Mouse (Mus musculus) erythroblast, embryonic 14.5 days (primary cell): ENCODE results near the gene Chst8. TPM values are rescaled to one million over a fixed set of nuclear protein-coding genes. Genes with fewer than 3 reads are reported as not detected.

Experiments
- H3K27me3 ChIP-seq: 2 replicates; pipeline ENCODE4 v1.6.1; 2012; ENCODE audit warnings: inconsistent platforms; ENCODE audit not compliant: control insufficient read depth
- H3K36me3 ChIP-seq: 2 replicates; pipeline ENCODE4 v1.6.1; 2012; ENCODE audit warnings: mild to moderate bottlenecking, inconsistent platforms; ENCODE audit not compliant: control insufficient read depth
- H3K4me1 ChIP-seq: 2 replicates; pipeline ENCODE4 v1.6.1; 2012; ENCODE audit warnings: inconsistent platforms; ENCODE audit not compliant: control insufficient read depth
- H3K4me3 ChIP-seq: replicated peaks from 2 replicates; pipeline ENCODE3; 2012; ENCODE audit warnings: moderate library complexity, mild to moderate bottlenecking, inconsistent platforms
- H3K9me3 ChIP-seq: 2 replicates; pipeline ENCODE4 v1.6.1; 2012; ENCODE audit warnings: low read length, inconsistent platforms, mixed read lengths; ENCODE audit not compliant: control insufficient read depth
- GATA1 ChIP-seq: IDR thresholded peaks from 2 replicates; pipeline ENCODE4 v1.6.1; 2012; ENCODE audit warnings: low read length, inconsistent platforms, mixed read lengths
- TAL1 ChIP-seq: IDR thresholded peaks from 3 replicates; pipeline ENCODE4 v1.6.1; 2012; ENCODE audit warnings: low read length, inconsistent platforms, mixed read lengths
- polyA plus RNA-seq: library from polyadenylated mRNA; stranded (reverse); fragments of >175 nt; gene quantifications from 2 replicates; pipeline ENCODE4 v1.2.3, GENCODE M21; 2012

Gene Chst8
- polyA plus RNA-seq, 1 experiment, result not detected

DNA sequence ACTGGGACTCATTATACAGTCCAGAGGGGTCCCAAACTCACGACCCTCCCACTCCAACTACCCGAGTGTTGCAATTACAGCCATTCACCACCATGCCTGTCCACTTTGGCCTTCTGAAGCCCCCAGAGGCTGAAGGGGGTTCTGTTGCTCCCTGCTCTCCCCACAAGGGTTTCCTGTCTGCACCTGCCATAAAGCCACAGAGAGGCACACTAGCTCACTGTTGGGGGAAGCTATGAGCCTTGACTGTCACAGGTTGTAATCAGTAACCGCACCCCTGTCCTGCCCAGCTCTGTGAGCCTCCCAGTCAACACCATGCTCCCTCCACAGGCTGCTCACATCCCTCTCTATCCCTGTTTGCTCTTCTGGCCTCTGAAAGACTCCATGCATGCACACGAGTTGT is 64.0 kb downstream of the Chst8 start:
- H3K36me3 ChIP-seq, result no peaks in the 10 kb centered on the region
- no peaks in the 10 kb centered on the region for H3K27me3 ChIP-seq
- no peak for TF ChIP-seq GATA1
- TF ChIP-seq TAL1, result no peak
- no peak overlapping the region for H3K4me3 ChIP-seq
- H3K4me1 ChIP-seq, result no peaks in the 10 kb centered on the region
- peaks cover 6% of the 10 kb centered on the region for H3K9me3 ChIP-seq

- Histone ChIP-seq H3K4me1 (no peaks in the 10 kb centered on the region), H3K27me3 (no peaks in the 10 kb centered on the region), H3K9me3 (peaks cover 2% of the 10 kb centered on the region; the same call in 1 of the 2 replicates), H3K4me3 (no peak overlapping the region), H3K36me3 (no peaks in the 10 kb centered on the region)
- no peak for TF ChIP-seq TAL1
- TF ChIP-seq GATA1, result no peak
Measured at GRCm38 (mm10) chr7:34747661-34748060, 64.8 kb downstream of the Chst8 start.

DNA sequence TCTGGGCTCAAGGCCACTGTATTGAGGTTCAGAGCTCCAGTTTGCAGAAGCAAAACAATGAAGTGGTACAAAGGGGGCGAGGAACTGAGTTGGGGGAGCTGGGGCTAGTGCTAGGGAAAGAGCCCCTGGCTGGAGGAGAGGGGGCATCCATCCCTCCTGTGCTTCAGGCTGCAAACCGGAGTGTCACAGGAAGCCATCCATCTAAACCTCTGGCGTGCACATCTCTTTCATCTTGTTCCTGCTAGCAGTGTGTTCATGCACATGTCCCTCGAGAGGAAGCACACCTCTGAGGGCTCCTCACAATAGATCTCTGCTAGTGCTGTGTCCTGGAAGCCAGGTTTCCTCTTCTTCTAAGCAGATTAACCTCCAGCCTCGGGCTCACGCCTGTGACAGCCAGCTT is 65.9 kb downstream of the Chst8 start:
- Histone ChIP-seq H3K36me3 (no peaks in the 10 kb centered on the region), H3K4me3 (no peak overlapping the region), H3K9me3 (peaks cover 2% of the 10 kb centered on the region; the same call in 1 of the 2 replicates), H3K27me3 (no peaks in the 10 kb centered on the region), H3K4me1 (no peaks in the 10 kb centered on the region)
- TF ChIP-seq TAL1 (no peak), GATA1 (no peak)

DNA sequence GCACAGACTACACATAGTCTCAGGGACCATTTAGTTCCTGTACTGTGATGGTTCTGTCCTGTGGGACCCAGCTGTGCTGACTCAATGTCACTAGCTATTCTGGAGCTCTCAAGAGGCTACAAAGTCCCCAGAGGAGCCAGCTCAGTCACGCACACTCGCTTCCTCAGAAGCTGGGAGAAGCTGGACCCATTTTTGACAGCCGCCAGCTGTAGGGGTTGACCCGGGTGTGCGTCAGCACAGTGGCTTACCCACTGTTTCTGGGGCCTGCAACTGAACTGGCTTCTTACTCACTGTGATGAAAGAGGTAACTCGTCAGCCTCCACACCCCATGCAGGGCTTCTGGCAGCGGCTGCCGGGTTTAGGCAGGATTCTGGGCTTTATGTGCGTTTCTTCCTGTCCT is 66.3 kb downstream of the Chst8 start:
- no peaks in the 10 kb centered on the region for H3K27me3 ChIP-seq
- no peak for TF ChIP-seq GATA1
- TF ChIP-seq TAL1, result no peak
- no peaks in the 10 kb centered on the region for H3K4me1 ChIP-seq
- no peaks in the 10 kb centered on the region for H3K36me3 ChIP-seq
- H3K4me3 ChIP-seq, result no peak overlapping the region
- H3K9me3 ChIP-seq, result peaks cover 2% of the 10 kb centered on the region; the same call in 1 of the 2 replicates

- TF ChIP-seq GATA1 (no peak), TAL1 (no peak)
- Histone ChIP-seq H3K4me3 (no peak overlapping the region), H3K9me3 (peaks cover 2% of the 10 kb centered on the region; the same call in 1 of the 2 replicates)
Measured at GRCm38 (mm10) chr7:34745426-34745825, 67.1 kb downstream of the Chst8 start.

DNA sequence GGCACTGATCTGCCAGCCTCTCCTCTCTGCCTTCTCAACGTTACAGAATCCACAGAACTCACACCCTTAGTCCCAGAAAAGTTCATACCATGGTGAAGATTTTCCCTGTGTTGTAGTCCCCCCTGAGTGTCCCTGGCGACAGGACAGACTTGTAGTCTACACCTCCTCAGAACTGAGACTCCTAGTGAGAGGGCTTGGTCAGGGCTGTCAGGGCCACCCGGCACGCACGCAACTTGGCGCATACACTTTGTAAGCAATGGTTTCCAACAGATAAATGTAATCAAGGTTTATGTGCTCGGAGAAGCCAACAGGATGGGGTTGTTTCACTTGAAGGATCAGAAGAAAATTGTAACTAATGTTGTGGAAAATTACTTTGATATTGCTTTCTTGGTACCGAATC is 67.5 kb downstream of the Chst8 start:
- H3K9me3 ChIP-seq, result peaks cover 2% of the 10 kb centered on the region; the same call in 1 of the 2 replicates
- no peaks in the 10 kb centered on the region for H3K27me3 ChIP-seq
- H3K36me3 ChIP-seq, result no peaks in the 10 kb centered on the region
- no peak overlapping the region for H3K4me3 ChIP-seq
- no peak for TF ChIP-seq GATA1
- TF ChIP-seq TAL1, result no peak
- H3K4me1 ChIP-seq, result no peaks in the 10 kb centered on the region

More at GRCm38 (mm10) chr7:34745426-34745825, 67.1 kb downstream of the Chst8 start:
- Histone ChIP-seq H3K27me3 (no peaks in the 10 kb centered on the region), H3K4me1 (no peaks in the 10 kb centered on the region), H3K36me3 (no peaks in the 10 kb centered on the region)

- Histone ChIP-seq H3K36me3 (no peaks in the 10 kb centered on the region), H3K4me1 (no peaks in the 10 kb centered on the region), H3K4me3 (no peak overlapping the region), H3K27me3 (no peaks in the 10 kb centered on the region), H3K9me3 (no peaks in the 10 kb centered on the region; the same call in 1 of the 2 replicates)
- TF ChIP-seq GATA1 (no peak), TAL1 (no peak)
Measured at GRCm38 (mm10) chr7:34743411-34744085, 69.0 kb downstream of the Chst8 start.

DNA sequence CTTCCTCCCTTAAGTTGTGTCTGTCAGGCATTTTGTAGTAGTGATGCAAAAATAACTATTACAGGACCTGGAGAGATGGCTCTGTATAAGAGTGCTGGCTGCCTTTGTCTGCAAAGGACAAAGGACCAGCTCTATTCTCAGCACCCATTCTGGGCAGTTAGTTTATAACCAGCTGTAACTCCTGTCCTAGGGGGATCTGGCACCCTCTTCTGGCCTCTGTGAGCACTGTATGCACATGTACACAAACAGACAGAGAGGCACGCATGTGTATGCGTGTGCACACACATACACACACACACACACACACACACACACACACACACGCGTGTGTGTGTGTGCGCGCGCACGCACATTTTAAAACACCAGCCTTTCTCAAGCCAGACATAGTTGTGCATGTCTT is 73.1 kb downstream of the Chst8 start:
- Histone ChIP-seq H3K27me3 (no peaks in the 10 kb centered on the region), H3K4me1 (no peaks in the 10 kb centered on the region), H3K36me3 (no peaks in the 10 kb centered on the region), H3K4me3 (no peak overlapping the region), H3K9me3 (peaks cover 3% of the 10 kb centered on the region; the same call in 1 of the 2 replicates)
- TF ChIP-seq TAL1 (no peak), GATA1 (no peak)

- TF ChIP-seq TAL1 (no peak), GATA1 (no peak)
- Histone ChIP-seq H3K9me3 (peaks cover 6% of the 10 kb centered on the region; the same call in 1 of the 2 replicates), H3K4me3 (no peak overlapping the region), H3K4me1 (no peaks in the 10 kb centered on the region), H3K27me3 (no peaks in the 10 kb centered on the region), H3K36me3 (no peaks in the 10 kb centered on the region)
Measured at GRCm38 (mm10) chr7:34737206-34737605, 75.3 kb downstream of the Chst8 start.
